Mouse (Mus musculus) thymus, adult 2 months (tissue): ENCODE measurements around the gene Nppc.

Experiments used
- CTCF ChIP-seq: fragments of 200-500 bp; IDR thresholded peaks from 2 replicates; pipeline ENCODE4 v1.5.1; 2012; ENCODE audit warnings: mild to moderate bottlenecking, control low read depth, low read length, moderate library complexity, borderline replicate concordance; ENCODE audit not compliant: control insufficient read depth, poor library complexity, insufficient read depth; ENCODE audit errors: extremely low read depth
- POLR2A ChIP-seq: fragments of 200-500 bp; IDR thresholded peaks from 2 replicates; pipeline ENCODE4 v1.6.1; 2012; ENCODE audit warnings: mild to moderate bottlenecking, low read length, control low read depth, moderate library complexity; ENCODE audit not compliant: control insufficient read depth, poor library complexity, insufficient read depth; ENCODE audit errors: extremely low read depth

GRCm38 (mm10) chr1:86647517-86647916 is 22.9 kb downstream of the Nppc start:
- TF ChIP-seq CTCF: no peak
- no peak for TF ChIP-seq POLR2A
